Mouse (Mus musculus): ENCODE results near the gene Kcnh1. TPM values are rescaled to one million over a fixed set of nuclear protein-coding genes. Genes with fewer than 3 reads are reported as not detected.

Kcnh1 gene
- total and polyA plus RNA-seq, 3 experiments: not detected

GRCm38 (mm10) chr1:192443998-192444657 is 253.6 kb downstream of the Kcnh1 start:
- Histone ChIP-seq H3K27ac (ENCODE audit: insufficient read depth, low read depth) (no peak overlapping the region), H3K36me3 (replicated peaks in 1 of 2; ENCODE audit: control insufficient read depth in 1 of 2, insufficient read depth in 1 of 2, low read length in 1 of 2) (no peaks in the 10 kb centered on the region), H3K27me3 (replicated peaks) (peaks cover 89% of the 10 kb centered on the region), H3K79me2 (replicated peaks; ENCODE audit: control insufficient read depth, extremely low read depth, insufficient read depth, poor library complexity, severe bottlenecking) (no peaks in the 10 kb centered on the region), H3K4me2 (ENCODE audit: insufficient read depth, low read depth, poor library complexity, severe bottlenecking) (no peak overlapping the region), H3K9me3 (replicated peaks; ENCODE audit: low read length) (no peaks in the 10 kb centered on the region), H3K9ac (ENCODE audit: insufficient read depth, low read depth) (no peak overlapping the region), H3K4me1 (ENCODE audit: control insufficient read depth in 1 of 2, insufficient read depth in 2 of 2) (no peaks in the 10 kb centered on the region), H3K4me3 (replicated peaks in 1 of 3; ENCODE audit: low read depth in 2 of 3, low read length in 2 of 3, poor library complexity in 1 of 3) (no peak overlapping the region)
- peak; percentile 4 for DNase-seq (ENCODE audit: extremely low read depth)
- dilution Hi-C loops (cut with MboI; ENCODE audit: extremely low pct_ligation_motif_present, extremely low pct_unique_long_range_greater_than_20kb, low sequenced_read_pairs) (no loop called here), in situ Hi-C loops (cut with MboI; ENCODE audit: low pct_ligation_motif_present, low pct_unique_long_range_greater_than_20kb, low sequenced_read_pairs) (no loop called here)
- TF ChIP-seq MAFK (IDR thresholded peaks at IDR 0.05; ENCODE audit: insufficient replicate concordance, low read length): no peak
- no peak for TF ChIP-seq MYC (IDR thresholded peaks at IDR 0.05; ENCODE audit: low read depth, low read length)
- TF ChIP-seq CTCF (conservative IDR thresholded peaks at IDR 0.05 in 1 of 2, IDR thresholded peaks at IDR 0.05 in 1 of 2; ENCODE audit: low read depth in 2 of 2, low read length in 2 of 2): peak; percentile 49 to 57
- no peak for TF ChIP-seq POLR2A (IDR thresholded peaks at IDR 0.05; ENCODE audit: low read depth, low read length)
- TF ChIP-seq UBTF (IDR thresholded peaks at IDR 0.05; ENCODE audit: low read depth, low read length): no peak
- no peak for TF ChIP-seq CHD2 (IDR thresholded peaks at IDR 0.05; ENCODE audit: low read length)
- no peak for TF ChIP-seq E2F4 (IDR thresholded peaks at IDR 0.05; ENCODE audit: insufficient replicate concordance, low read depth, low read length)
- TF ChIP-seq TBP (conservative IDR thresholded peaks at IDR 0.05; ENCODE audit: low read depth, low read length): no peak
- TF ChIP-seq RCOR1 (conservative IDR thresholded peaks at IDR 0.05; ENCODE audit: low read depth, low read length): no peak
- peak; percentile 43 for TF ChIP-seq SMC3 (IDR thresholded peaks at IDR 0.05; ENCODE audit: low read depth, low read length)
- TF ChIP-seq ZC3H11A (IDR thresholded peaks at IDR 0.05; ENCODE audit: low read depth, low read length): no peak
- no peak for TF ChIP-seq ETS1 (conservative IDR thresholded peaks at IDR 0.05; ENCODE audit: low read depth, low read length)
- TF ChIP-seq RAD21 (IDR thresholded peaks at IDR 0.05; ENCODE audit: low read depth, low read length): peak; percentile 1
- TF ChIP-seq MEF2A (IDR thresholded peaks at IDR 0.05; ENCODE audit: borderline replicate concordance, low read depth, low read length): no peak
- TF ChIP-seq POLR2AphosphoS2 (IDR thresholded peaks at IDR 0.05; ENCODE audit: low read depth, low read length): no peak
- TF ChIP-seq HCFC1 (IDR thresholded peaks at IDR 0.05; ENCODE audit: low read depth, low read length): no peak
- no peak for TF ChIP-seq MAX (IDR thresholded peaks at IDR 0.05; ENCODE audit: low read length)
- no peak for TF ChIP-seq ZMIZ1 (IDR thresholded peaks at IDR 0.05; ENCODE audit: low read depth, low read length)
- no peak for TF ChIP-seq ZNF384 (IDR thresholded peaks at IDR 0.05; ENCODE audit: low read depth, low read length)
- TF ChIP-seq JUN (IDR thresholded peaks at IDR 0.05; ENCODE audit: insufficient read depth, low read depth, low read length): no peak
- no peak for TF ChIP-seq GABPA (IDR thresholded peaks at IDR 0.05; ENCODE audit: insufficient replicate concordance, low read depth, low read length)
- no peak for TF ChIP-seq USF2 (conservative IDR thresholded peaks at IDR 0.05; ENCODE audit: low read depth, low read length)

Measured in CH12.LX (cell line).